Comparison of ENCODE assay signal across 8 mouse cellular contexts in the genomic region with DNA sequence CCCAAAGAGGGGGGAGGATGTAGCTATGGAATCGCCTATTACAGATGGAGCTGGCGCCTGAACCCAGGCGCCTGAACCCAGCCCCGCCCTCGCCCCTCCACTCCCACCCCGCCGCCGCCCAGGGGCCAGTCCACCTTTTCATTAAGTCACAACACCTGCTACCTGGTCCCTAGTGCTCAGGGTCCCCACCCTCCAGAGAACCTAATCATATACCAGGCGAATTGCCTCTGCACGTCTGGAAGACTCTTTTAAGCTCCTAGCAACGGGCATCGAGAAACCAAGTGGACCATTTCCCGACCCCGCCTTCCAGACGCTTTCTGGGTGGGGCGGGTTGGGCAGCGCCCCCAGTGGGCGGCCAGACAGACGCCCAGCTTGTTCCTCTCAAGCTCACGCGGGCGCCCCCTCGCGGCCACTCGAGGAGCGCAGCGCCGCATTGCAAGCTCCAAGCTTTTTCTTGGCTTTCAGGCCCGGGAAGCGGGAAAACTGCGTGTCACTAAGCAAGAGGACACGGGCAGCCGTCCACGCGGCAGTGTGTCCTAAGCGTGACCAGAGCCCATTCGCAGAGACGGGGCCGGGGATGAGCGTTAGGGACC. TPM values are rescaled to one million over a fixed set of nuclear protein-coding genes. Genes with fewer than 3 reads are reported as not detected.
DNase-seq lines count a peak whose midpoint lies in the region; ATAC-seq and TF ChIP-seq lines count a peak whose summit lies in the region.

No protein-coding gene starts in this region.

- H3K27ac ChIP-seq in heart, embryonic 12.5 days (ENCODE audit: poor library complexity, severe bottlenecking) = peak overlapping the region; percentile 40; the same call in 1 of the 2 replicates
- peak overlapping the region; percentile 80 for H3K27ac ChIP-seq in kidney, postnatal 0 days
- no peak overlapping the region for H3K27ac ChIP-seq in liver, embryonic 11.5 days (ENCODE audit: low read depth, low read length)
- peak overlapping the region; percentile 84 for H3K27ac ChIP-seq in stomach, embryonic 16.5 days (ENCODE audit: low read length)

- H3K27me3 ChIP-seq in heart, embryonic 12.5 days (replicated peaks) = peaks cover 18% of the 10 kb centered on the region
- no peaks in the 10 kb centered on the region for H3K27me3 ChIP-seq in kidney, postnatal 0 days (ENCODE audit: insufficient read depth, low read length)
- H3K27me3 ChIP-seq in liver, embryonic 11.5 days (replicated peaks; ENCODE audit: control insufficient read depth, insufficient read depth, low read length) = peaks cover 28% of the 10 kb centered on the region
- peaks cover 8% of the 10 kb centered on the region for H3K27me3 ChIP-seq in stomach, embryonic 16.5 days (ENCODE audit: control insufficient read depth, insufficient read depth, low read length)

- peak overlapping the region; percentile 76 for H3K4me3 ChIP-seq in heart, embryonic 12.5 days
- H3K4me3 ChIP-seq in kidney, postnatal 0 days (replicated peaks; ENCODE audit: low read depth, low read length) = peak overlapping the region; percentile 76
- peak overlapping the region; percentile 75 for H3K4me3 ChIP-seq in liver, embryonic 11.5 days (ENCODE audit: low read depth, low read length)
- H3K4me3 ChIP-seq in stomach, embryonic 16.5 days (replicated peaks; ENCODE audit: low read length) = peak overlapping the region; percentile 73

- ATAC-seq in erythroid progenitor cell, adult 5-6 weeks (replicated peaks; ENCODE audit: low FRiP score, poor library complexity, severe bottlenecking) = peak; percentile 65
- ATAC-seq in heart, embryonic 12.5 days (ENCODE audit: insufficient number of reproducible peaks, low FRiP score) = peak; percentile 69
- ATAC-seq in kidney, postnatal 0 days (replicated peaks; ENCODE audit: low FRiP score, low read depth) = peak; percentile 78
- peak; percentile 79 for ATAC-seq in liver, embryonic 11.5 days (replicated peaks; ENCODE audit: low FRiP score)
- ATAC-seq in stomach, embryonic 16.5 days (ENCODE audit: insufficient read depth, low FRiP score) = peak; percentile 87

- H3K4me2 ChIP-seq in heart, embryonic 12.5 days = peak overlapping the region; percentile 89
- peak overlapping the region; percentile 91 for H3K4me2 ChIP-seq in kidney, postnatal 0 days (ENCODE audit: low read length)
- H3K4me2 ChIP-seq in liver, embryonic 11.5 days = peak overlapping the region; percentile 97
- H3K4me2 ChIP-seq in stomach, embryonic 16.5 days (ENCODE audit: low read depth, low read length) = peak overlapping the region; percentile 94

- TF ChIP-seq CTCF in kidney, postnatal 0 days (IDR thresholded peaks at IDR 0.05; ENCODE audit: low read depth) = peak; percentile 100

- peak overlapping the region; percentile 74 for H3K9ac ChIP-seq in heart, embryonic 12.5 days
- peak overlapping the region; percentile 72 for H3K9ac ChIP-seq in kidney, postnatal 0 days (ENCODE audit: low read depth, low read length)
- H3K9ac ChIP-seq in liver, embryonic 11.5 days (ENCODE audit: low read depth, low read length) = peak overlapping the region; percentile 71
- H3K9ac ChIP-seq in stomach, embryonic 16.5 days (ENCODE audit: low read length) = peak overlapping the region; percentile 85

- 0 out of 2 replicates have a peak, but pooled peaks cover 5% of the 10 kb centered on the region for H3K9me3 ChIP-seq in heart, embryonic 12.5 days (replicated peaks)
- H3K9me3 ChIP-seq in kidney, postnatal 0 days (replicated peaks; ENCODE audit: low read length) = no peaks in the 10 kb centered on the region
- no peaks in the 10 kb centered on the region for H3K9me3 ChIP-seq in liver, embryonic 11.5 days (ENCODE audit: control insufficient read depth, low read length)
- no peaks in the 10 kb centered on the region for H3K9me3 ChIP-seq in stomach, embryonic 16.5 days (replicated peaks; ENCODE audit: control insufficient read depth, low read length)

- WGBS in heart, embryonic 12.5 days = under 1% methylated on average over 40 of the region's 40 CpGs
- WGBS in kidney, postnatal 0 days = under 1% methylated on average over 40 of the region's 40 CpGs
- under 1% methylated on average over 40 of the region's 40 CpGs for WGBS in liver, embryonic 11.5 days
- WGBS in stomach, embryonic 16.5 days = under 1% methylated on average over 40 of the region's 40 CpGs

- peak; percentile 88 for DNase-seq in CD4-positive, CD25-positive, alpha-beta regulatory T cell, adult 2 months (ENCODE audit: low read depth, low spot score)
- peak; percentile 85 for DNase-seq in brain, embryonic 18.5 days (ENCODE audit: low read depth, low spot score)
- DNase-seq in kidney, postnatal 0 days (ENCODE audit: low spot score) = peak; percentile 93
- peak; percentile 90 for DNase-seq in liver, embryonic 11.5 days (ENCODE audit: low spot score)
- peak; percentile 80 for DNase-seq in naive thymus-derived CD4-positive, alpha-beta T cell, adult 2 months (ENCODE audit: low read depth)

- no peaks in the 10 kb centered on the region for H3K36me3 ChIP-seq in heart, embryonic 12.5 days
- no peaks in the 10 kb centered on the region for H3K36me3 ChIP-seq in kidney, postnatal 0 days (ENCODE audit: insufficient read depth, low read length)
- no peaks in the 10 kb centered on the region for H3K36me3 ChIP-seq in liver, embryonic 11.5 days (ENCODE audit: control insufficient read depth, insufficient read depth, low read length)
- H3K36me3 ChIP-seq in stomach, embryonic 16.5 days (ENCODE audit: control insufficient read depth, insufficient read depth, low read length) = no peaks in the 10 kb centered on the region

- peaks cover 6% of the 10 kb centered on the region for H3K4me1 ChIP-seq in heart, embryonic 12.5 days (replicated peaks)
- no peaks in the 10 kb centered on the region for H3K4me1 ChIP-seq in kidney, postnatal 0 days (replicated peaks; ENCODE audit: insufficient read depth, low read length)
- no peaks in the 10 kb centered on the region for H3K4me1 ChIP-seq in liver, embryonic 11.5 days (replicated peaks; ENCODE audit: control insufficient read depth, insufficient read depth, low read length)
- H3K4me1 ChIP-seq in stomach, embryonic 16.5 days (ENCODE audit: control insufficient read depth, insufficient read depth, low read length) = peaks cover 4% of the 10 kb centered on the region; the same call in 1 of the 2 replicates

RNA-seq across cellular contexts. Expression of gene Apba1, which starts 0.6 kb away (rescaled TPM):
- total RNA-seq in erythroid progenitor cell, adult 5-6 weeks (2015; ENCODE audit: low replicate concordance) = 1.1 and 1.7 TPM in 2 replicates
- 0.90 and 2.3 TPM in 2 replicates for total RNA-seq in erythroid progenitor cell, adult 5-6 weeks (2017; ENCODE audit: low replicate concordance)
- 0.49 and 0.51 TPM in 2 replicates for polyA plus RNA-seq in heart, embryonic 12.5 days (2016; fragmentation: Nextera tagmentation; extraction: Ambion mirVana)
- 1.3 and 1.4 TPM in 2 replicates for polyA plus RNA-seq in kidney, postnatal 0 days (2015; fragmentation: Nextera tagmentation; extraction: Ambion mirVana)
- 0.06 and 0.10 TPM in 2 replicates for polyA plus RNA-seq in liver, embryonic 11.5 days (2014; fragmentation: Nextera tagmentation; extraction: Ambion mirVana)
- polyA plus RNA-seq in stomach, embryonic 16.5 days (2015; fragmentation: Nextera tagmentation; extraction: Ambion mirVana) = 0.40 and 0.42 TPM in 2 replicates
